Mouse (Mus musculus) hindbrain, postnatal 0 days (tissue): ENCODE measurements around the gene Atf6b. TPM values are rescaled to one million over a fixed set of nuclear protein-coding genes. Genes with fewer than 3 reads are reported as not detected.
A peak's percentile ranks its signal among the peaks of the same experiment; 100 is the strongest.

ENCODE experiments used
- ATAC-seq: fragments of 200-750 bp; cut with Nextera tagmentation; 2 replicates; pipeline ENCODE4 v1.8.0; 2017; ENCODE audit warnings: mild to moderate bottlenecking, moderate TSS enrichment, moderate library complexity
- DNase-seq: peaks from one replicate; pipeline ENCODE4 v3.0.0-alpha.2; 2015; ENCODE audit warnings: low spot score
- H3K27ac ChIP-seq: fragments of 300-500 bp; sonication (generic); 2 replicates; pipeline ENCODE4 v1.5.1; 2014; ENCODE audit warnings: mild to moderate bottlenecking
- H3K27me3 ChIP-seq: fragments of 300-500 bp; sonication (generic); 2 replicates; pipeline ENCODE4 v1.6.1; 2014; ENCODE audit warnings: low read length, mixed read lengths; ENCODE audit not compliant: insufficient read depth
- H3K36me3 ChIP-seq: fragments of 300-500 bp; sonication (generic); 2 replicates; pipeline ENCODE4 v1.6.1; 2014; ENCODE audit warnings: low read length, mixed read lengths; ENCODE audit not compliant: insufficient read depth
- H3K4me1 ChIP-seq: fragments of 300-500 bp; sonication (generic); 2 replicates; pipeline ENCODE4 v1.6.1; 2014; ENCODE audit warnings: antibody characterized with exemption, low read length, mixed read lengths; ENCODE audit not compliant: insufficient read depth
- H3K4me2 ChIP-seq: fragments of 300-500 bp; sonication (generic); 2 replicates; pipeline ENCODE4 v1.6.1; 2014; ENCODE audit warnings: low read depth, mild to moderate bottlenecking, low read length, moderate library complexity, mixed read lengths
- H3K4me3 ChIP-seq: fragments of 300-500 bp; sonication (generic); 2 replicates; pipeline ENCODE4 v1.5.1; 2014; ENCODE audit warnings: low read length
- H3K9ac ChIP-seq: fragments of 300-500 bp; sonication (generic); replicated peaks from 2 replicates; pipeline ENCODE4 v1.6.1; 2014; ENCODE audit warnings: mild to moderate bottlenecking, low read length, moderate library complexity, mixed read lengths
- H3K9me3 ChIP-seq: fragments of 300-500 bp; sonication (generic); 2 replicates; pipeline ENCODE4 v1.6.1; 2016; ENCODE audit warnings: low read length, mixed read lengths
- CTCF ChIP-seq: IDR thresholded peaks from 2 replicates; pipeline ENCODE4 v1.5.1; 2016; ENCODE audit warnings: antibody characterized with exemption, control low read depth, low read depth
- WGBS: fragments of 180-500 bp; shearing (Covaris S2); extraction: QIAGEN DNeasy Blood & Tissue Kit; methylation state at CpG from one replicate; pipeline ENCODE4 v1.1.7; 2014; 5-methylcytosine and 5-hydroxymethylcytosine counted together
- polyA plus RNA-seq: library from polyadenylated mRNA; unstranded; fragments of >200 nt; fragmentation: Nextera tagmentation; extraction: Ambion mirVana; gene quantifications from 2 replicates; pipeline ENCODE4 v1.2.1, GENCODE M21; 2015
- total RNA-seq: library from RNA; depleted of rRNA; stranded (reverse); fragments of >200 nt; gene quantifications from 2 replicates; pipeline ENCODE4 v1.2.3, GENCODE M21; 2014

Gene Atf6b
- total and polyA plus RNA-seq, 2 experiments from 2014 or later, result 70.6 to 78.2 TPM

GRCm38 (mm10) chr17:34672246-34672792 is 25.4 kb downstream of the Atf6b start:
- DNase-seq, result no peak
- peak overlapping the region; percentile 33 for H3K4me3 ChIP-seq
- H3K4me1 ChIP-seq, result peaks cover 8% of the 10 kb centered on the region; the same call in 1 of the 2 replicates
- H3K27ac ChIP-seq, result no peak overlapping the region
- no peaks in the 10 kb centered on the region for H3K36me3 ChIP-seq
- WGBS, result 30% methylated on average over 49 of the region's 49 CpGs
- H3K4me2 ChIP-seq, result peak overlapping the region; percentile 52
- H3K27me3 ChIP-seq, result peaks cover 31% of the 10 kb centered on the region
- no peak overlapping the region for H3K9ac ChIP-seq
- ATAC-seq, result 0 out of 2 replicates have a peak, but pooled peaks have one; percentile 34
- TF ChIP-seq CTCF, result no peak
- H3K9me3 ChIP-seq, result no peaks in the 10 kb centered on the region

GRCm38 (mm10) chr17:34673139-34673538 is 26.2 kb downstream of the Atf6b start:
- WGBS, result 81% methylated on average over 7 of the region's 7 CpGs
- no peak for TF ChIP-seq CTCF

GRCm38 (mm10) chr17:34674524-34675204 is 27.7 kb downstream of the Atf6b start:
- DNase-seq (no peak), ATAC-seq (no peak)
- TF ChIP-seq CTCF, result no peak
- 68% methylated on average over 11 of the region's 11 CpGs for WGBS
- Histone ChIP-seq H3K9ac (no peak overlapping the region), H3K36me3 (no peaks in the 10 kb centered on the region), H3K4me2 (no peak overlapping the region), H3K4me3 (no peak overlapping the region), H3K4me1 (peaks cover 8% of the 10 kb centered on the region; the same call in 1 of the 2 replicates), H3K27ac (no peak overlapping the region), H3K9me3 (no peaks in the 10 kb centered on the region), H3K27me3 (peaks cover 27% of the 10 kb centered on the region)

More at GRCm38 (mm10) chr17:34673139-34673538, 26.2 kb downstream of the Atf6b start:
- Histone ChIP-seq H3K4me1 (peaks cover 8% of the 10 kb centered on the region; the same call in 1 of the 2 replicates), H3K4me2 (no peak overlapping the region), H3K4me3 (no peak overlapping the region), H3K27ac (no peak overlapping the region), H3K9me3 (no peaks in the 10 kb centered on the region), H3K9ac (no peak overlapping the region), H3K36me3 (no peaks in the 10 kb centered on the region), H3K27me3 (peaks cover 31% of the 10 kb centered on the region)
- DNase-seq, result no peak
- ATAC-seq, result no peak

GRCm38 (mm10) chr17:34675205-34676092 is 28.5 kb downstream of the Atf6b start:
- TF ChIP-seq CTCF, result no peak
- no peak for ATAC-seq
- H3K36me3 ChIP-seq, result no peaks in the 10 kb centered on the region
- H3K4me1 ChIP-seq, result peaks cover 8% of the 10 kb centered on the region; the same call in 1 of the 2 replicates
- no peak for DNase-seq
- H3K9me3 ChIP-seq, result no peaks in the 10 kb centered on the region
- WGBS, result 74% methylated on average over 13 of the region's 13 CpGs
- peaks cover 24% of the 10 kb centered on the region for H3K27me3 ChIP-seq
- H3K4me2 ChIP-seq, result no peak overlapping the region
- H3K9ac ChIP-seq, result no peak overlapping the region
- H3K27ac ChIP-seq, result no peak overlapping the region
- H3K4me3 ChIP-seq, result no peak overlapping the region

GRCm38 (mm10) chr17:34676093-34676460 is 29.1 kb downstream of the Atf6b start:
- WGBS, result 56% methylated on average over 6 of the region's 6 CpGs
- DNase-seq, result no peak
- no peak for TF ChIP-seq CTCF

GRCm38 (mm10) chr17:34676671-34677070 is 29.7 kb downstream of the Atf6b start:
- Histone ChIP-seq H3K4me3 (no peak overlapping the region), H3K9ac (no peak overlapping the region), H3K27ac (no peak overlapping the region), H3K4me2 (no peak overlapping the region), H3K27me3 (peaks cover 14% of the 10 kb centered on the region), H3K9me3 (no peaks in the 10 kb centered on the region), H3K36me3 (no peaks in the 10 kb centered on the region), H3K4me1 (0 out of 2 replicates have a peak, but pooled peaks cover 4% of the 10 kb centered on the region)
- no peak for ATAC-seq
- WGBS, result 71% methylated on average over 12 of the region's 12 CpGs
- no peak for TF ChIP-seq CTCF
- no peak for DNase-seq

More at GRCm38 (mm10) chr17:34676093-34676460, 29.1 kb downstream of the Atf6b start:
- H3K4me2 ChIP-seq, result no peak overlapping the region
- no peak for ATAC-seq
- H3K9ac ChIP-seq, result no peak overlapping the region
- peaks cover 18% of the 10 kb centered on the region for H3K27me3 ChIP-seq
- H3K4me3 ChIP-seq, result no peak overlapping the region
- no peak overlapping the region for H3K27ac ChIP-seq
- peaks cover 8% of the 10 kb centered on the region; the same call in 1 of the 2 replicates for H3K4me1 ChIP-seq
- no peaks in the 10 kb centered on the region for H3K36me3 ChIP-seq
- no peaks in the 10 kb centered on the region for H3K9me3 ChIP-seq
